Mouse (Mus musculus) myocyte (in vitro differentiated cells): ENCODE measurements at regions not wholly inside any gene's neighbourhood (a gene's known extent, or its start where the extent isn't known, plus 50 kb on each side); places are given as distances from the start of the nearest gene placed in this dataset.

Experiments
- H3K27me3 ChIP-seq: one replicate; pipeline ENCODE4 v1.6.1; 2011; ENCODE audit not compliant: control insufficient read depth, insufficient read depth, insufficient read length
- H3K36me3 ChIP-seq: one replicate; pipeline ENCODE4 v1.6.1; 2011; ENCODE audit not compliant: control insufficient read depth, insufficient read depth
- H3K4me2 ChIP-seq: one replicate; pipeline ENCODE4 v1.6.1; 2011; ENCODE audit warnings: low read depth, control low read depth
- H3K4me3 ChIP-seq: one replicate; pipeline ENCODE4 v1.5.1; 2011; ENCODE audit warnings: mild to moderate bottlenecking, control low read depth, moderate library complexity
- H3K79me2 ChIP-seq: one replicate; pipeline ENCODE4 v1.6.1; 2011; ENCODE audit not compliant: control insufficient read depth, insufficient read depth
- H3ac ChIP-seq: one replicate; pipeline ENCODE4 v1.6.1; 2011; ENCODE audit not compliant: control insufficient read depth, insufficient read length
- CEBPB ChIP-seq: IDR thresholded peaks from 2 replicates; pipeline ENCODE4 v1.6.1; 2011; ENCODE audit warnings: mild to moderate bottlenecking, moderate library complexity; ENCODE audit not compliant: poor library complexity, insufficient read depth, severe bottlenecking
- E2F4 ChIP-seq: IDR thresholded peaks from one replicate; pipeline ENCODE4 v1.6.1; 2011; ENCODE audit warnings: mild to moderate bottlenecking, control low read depth, moderate library complexity; ENCODE audit not compliant: insufficient read depth
- MAX ChIP-seq: IDR thresholded peaks from one replicate; pipeline ENCODE4 v1.6.1; 2011; ENCODE audit warnings: low read depth, mild to moderate bottlenecking, control low read depth
- MYOD1 ChIP-seq, 3 experiments: IDR thresholded peaks; one replicate each; pipeline ENCODE4 v1.6.1; 2011; ENCODE audit warnings: control low read depth in 2 of 3, low read depth in 2 of 3, mild to moderate bottlenecking in 2 of 3, moderate library complexity in 1 of 3; ENCODE audit not compliant: insufficient read length in 2 of 3, control insufficient read depth in 1 of 3
- MYOG ChIP-seq, 3 experiments: IDR thresholded peaks; one replicate each; pipeline ENCODE4 v1.6.1; 2011; ENCODE audit warnings: control low read depth in 2 of 3, low read depth in 2 of 3, mild to moderate bottlenecking in 2 of 3; ENCODE audit not compliant: insufficient read length in 2 of 3, control insufficient read depth in 1 of 3, insufficient read depth in 1 of 3
- POLR2A ChIP-seq: IDR thresholded peaks from one replicate; pipeline ENCODE4 v1.6.1; 2011; ENCODE audit warnings: low read depth, mild to moderate bottlenecking, control low read depth, moderate library complexity; ENCODE audit not compliant: insufficient read length
- POLR2AphosphoS2 ChIP-seq: IDR thresholded peaks from one replicate; pipeline ENCODE4 v1.6.1; 2011; ENCODE audit warnings: low read depth, control low read depth; ENCODE audit not compliant: insufficient read length
- REST ChIP-seq: IDR thresholded peaks from one replicate; pipeline ENCODE4 v1.6.1; 2011; ENCODE audit warnings: mild to moderate bottlenecking, control low read depth, moderate library complexity; ENCODE audit not compliant: insufficient read depth, insufficient read length
- SRF ChIP-seq: IDR thresholded peaks from one replicate; pipeline ENCODE4 v1.6.1; 2011; ENCODE audit warnings: low read depth; ENCODE audit not compliant: control insufficient read depth, insufficient read length
- TCF12 ChIP-seq: IDR thresholded peaks from one replicate; pipeline ENCODE4 v1.6.1; 2011; ENCODE audit warnings: mild to moderate bottlenecking, control low read depth; ENCODE audit not compliant: poor library complexity, insufficient read depth, severe bottlenecking
- TCF3 ChIP-seq: IDR thresholded peaks from one replicate; pipeline ENCODE4 v1.6.1; 2011; ENCODE audit warnings: low read depth, control low read depth; ENCODE audit not compliant: insufficient read length
- USF1 ChIP-seq: IDR thresholded peaks from one replicate; pipeline ENCODE4 v1.6.1; 2011; ENCODE audit warnings: low read depth, mild to moderate bottlenecking, control low read depth, moderate library complexity

GRCm38 (mm10) chr13:46222031-46222430 is 51.5 kb upstream of the Stmnd1 start:
- H3K4me2 ChIP-seq: no peak overlapping the region
- H3K36me3 ChIP-seq: no peaks in the 10 kb centered on the region
- H3ac ChIP-seq: no peak overlapping the region
- H3K79me2 ChIP-seq: no peaks in the 10 kb centered on the region
- TF ChIP-seq POLR2AphosphoS2 (no peak), MYOD1 (IDR thresholded peaks at IDR 0.05; ENCODE audit: control insufficient read depth in 1 of 3, insufficient read length in 2 of 3, low read depth in 2 of 3) (no peak), POLR2A (no peak), USF1 (no peak), REST (no peak), CEBPB (no peak), MYOG (IDR thresholded peaks at IDR 0.05; ENCODE audit: control insufficient read depth in 1 of 3, insufficient read depth in 1 of 3, insufficient read length in 2 of 3, low read depth in 2 of 3) (no peak), SRF (no peak), E2F4 (no peak), MAX (no peak), TCF3 (no peak), TCF12 (no peak)
- no peak overlapping the region for H3K4me3 ChIP-seq
- H3K27me3 ChIP-seq: no peaks in the 10 kb centered on the region

DNA sequence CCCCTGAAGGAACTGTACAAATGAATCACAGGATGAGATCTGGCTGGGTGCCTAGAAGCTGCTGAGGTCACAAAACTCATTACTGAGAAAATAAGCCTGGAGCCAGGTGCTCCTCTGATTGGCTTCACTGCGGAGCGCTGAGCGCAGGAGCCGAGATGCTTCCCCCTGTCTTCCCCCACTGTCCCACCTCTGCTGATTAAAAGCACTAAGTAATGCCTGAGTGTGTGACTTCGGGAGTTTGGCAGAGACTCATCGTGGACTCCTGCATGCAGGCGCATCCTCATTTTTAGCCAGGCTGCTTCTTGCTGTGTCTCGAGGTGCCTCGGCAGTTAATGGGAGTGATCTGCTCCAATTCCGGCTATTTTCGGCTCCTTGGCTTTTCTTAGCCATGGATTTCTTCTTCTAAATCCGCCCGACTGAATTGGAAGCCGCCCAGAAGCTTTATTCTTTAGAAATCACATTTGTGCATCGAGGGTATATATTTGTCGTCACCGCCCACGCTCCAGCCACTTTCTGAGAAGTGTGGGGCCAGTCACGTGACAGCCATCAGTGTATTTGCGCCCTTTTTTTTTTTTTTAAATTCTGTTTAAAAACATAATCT is 55.3 kb upstream of the Stmnd1 start:
- Histone ChIP-seq H3K27me3 (no peaks in the 10 kb centered on the region), H3K4me2 (peak overlapping the region; percentile 67), H3K79me2 (no peaks in the 10 kb centered on the region), H3K4me3 (no peak overlapping the region), H3ac (no peak overlapping the region), H3K36me3 (no peaks in the 10 kb centered on the region)
- TF ChIP-seq POLR2A (no peak), USF1 (peak; percentile 58)

DNA sequence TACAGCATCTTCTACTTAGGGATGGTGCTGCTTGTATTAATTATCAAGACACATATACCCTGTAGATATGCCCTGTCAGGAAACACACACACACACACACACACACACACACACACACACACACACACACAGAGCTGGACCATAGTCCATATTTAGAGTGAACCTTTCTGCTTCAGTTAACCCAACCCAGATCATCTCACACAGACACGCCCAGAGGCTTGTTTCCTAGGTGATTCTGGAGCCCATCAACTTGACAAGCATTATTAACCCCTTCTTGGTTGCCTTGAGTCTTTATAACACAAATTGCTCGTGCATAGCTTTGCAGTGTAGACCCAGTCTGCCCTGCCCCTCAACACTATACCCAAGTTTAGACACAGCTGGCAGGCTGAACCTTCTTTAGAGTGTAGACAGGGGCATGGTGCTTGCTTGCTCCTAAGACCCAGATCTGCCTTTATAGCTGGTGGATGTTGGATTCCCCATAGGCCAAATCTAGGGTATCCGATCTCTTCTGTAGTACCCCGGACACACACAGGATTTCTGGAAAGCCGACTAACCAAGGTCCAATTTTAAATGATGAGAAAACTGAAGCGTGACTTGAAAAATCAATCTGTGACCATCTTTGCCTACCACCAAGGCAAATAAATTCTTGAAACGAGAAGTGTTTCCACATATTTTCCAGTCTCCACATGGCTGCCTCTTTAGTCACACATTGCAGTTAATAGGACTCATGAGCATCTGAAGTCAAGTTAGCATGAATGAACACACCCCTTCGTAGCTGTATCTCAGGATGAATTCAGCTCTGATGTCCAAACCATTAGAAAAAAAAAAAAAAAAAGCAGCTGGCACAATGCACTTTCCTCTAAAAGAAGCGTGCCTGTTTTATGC is 56.3 kb upstream of the Stmnd1 start:
- Histone ChIP-seq H3ac (no peak overlapping the region), H3K4me3 (no peak overlapping the region), H3K27me3 (peaks cover 3% of the 10 kb centered on the region), H3K79me2 (no peaks in the 10 kb centered on the region), H3K4me2 (no peak overlapping the region), H3K36me3 (no peaks in the 10 kb centered on the region)
- TF ChIP-seq CEBPB (no peak), REST (no peak), MYOG (IDR thresholded peaks at IDR 0.05; ENCODE audit: control insufficient read depth in 1 of 3, insufficient read depth in 1 of 3, insufficient read length in 2 of 3, low read depth in 2 of 3) (no peak), USF1 (no peak), POLR2A (no peak), MAX (no peak)

- H3K27me3 ChIP-seq: no peaks in the 10 kb centered on the region
- H3K4me3 ChIP-seq: no peak overlapping the region
- no peaks in the 10 kb centered on the region for H3K36me3 ChIP-seq
- H3ac ChIP-seq: no peak overlapping the region
- H3K79me2 ChIP-seq: no peaks in the 10 kb centered on the region
- H3K4me2 ChIP-seq: no peak overlapping the region
- TF ChIP-seq MAX (no peak), MYOD1 (IDR thresholded peaks at IDR 0.05; ENCODE audit: control insufficient read depth in 1 of 3, insufficient read length in 2 of 3, low read depth in 2 of 3) (no peak), CEBPB (no peak), POLR2AphosphoS2 (no peak), REST (no peak), E2F4 (no peak), MYOG (IDR thresholded peaks at IDR 0.05; ENCODE audit: control insufficient read depth in 1 of 3, insufficient read depth in 1 of 3, insufficient read length in 2 of 3, low read depth in 2 of 3) (no peak), USF1 (no peak), POLR2A (no peak)
Measured at GRCm38 (mm10) chr13:46203551-46203950, 70.0 kb upstream of the Stmnd1 start.

GRCm38 (mm10) chr13:46202586-46202985 is 70.9 kb upstream of the Stmnd1 start:
- TF ChIP-seq TCF3 (no peak), MYOD1 (IDR thresholded peaks at IDR 0.05; ENCODE audit: control insufficient read depth in 1 of 3, insufficient read length in 2 of 3, low read depth in 2 of 3) (peak in 1 of 3 experiments; percentile 22)
- Histone ChIP-seq H3K36me3 (no peaks in the 10 kb centered on the region), H3ac (no peak overlapping the region), H3K27me3 (no peaks in the 10 kb centered on the region), H3K4me3 (no peak overlapping the region), H3K79me2 (no peaks in the 10 kb centered on the region), H3K4me2 (no peak overlapping the region)
